Mouse (Mus musculus) embryonic facial prominence, embryonic 15.5 days (tissue): ENCODE data around the gene Per1. TPM values are rescaled to one million over a fixed set of nuclear protein-coding genes. Genes with fewer than 3 reads are reported as not detected.

ENCODE experiments used
- ATAC-seq: fragments of 200-750 bp; cut with Nextera tagmentation; 2 replicates; pipeline ENCODE4 v1.8.0; 2017; ENCODE audit warnings: low read depth, moderate TSS enrichment; ENCODE audit not compliant: insufficient number of reproducible peaks, low FRiP score, low TSS enrichment
- H3K27ac ChIP-seq: fragments of 300-500 bp; sonication (generic); replicated peaks from 2 replicates; pipeline ENCODE4 v1.5.1; 2015; ENCODE audit warnings: mild to moderate bottlenecking, inconsistent platforms
- H3K27me3 ChIP-seq: fragments of 300-500 bp; sonication (generic); 2 replicates; pipeline ENCODE4 v1.6.1; 2015; ENCODE audit warnings: inconsistent platforms
- H3K36me3 ChIP-seq: fragments of 300-500 bp; sonication (generic); 2 replicates; pipeline ENCODE4 v1.6.1; 2015; ENCODE audit warnings: mild to moderate bottlenecking, inconsistent platforms
- H3K4me1 ChIP-seq: fragments of 300-500 bp; sonication (generic); 2 replicates; pipeline ENCODE4 v1.6.1; 2015; ENCODE audit warnings: inconsistent platforms
- H3K4me2 ChIP-seq: fragments of 300-500 bp; sonication (generic); replicated peaks from 2 replicates; pipeline ENCODE4 v1.6.1; 2015; ENCODE audit warnings: mild to moderate bottlenecking, inconsistent platforms
- H3K4me3 ChIP-seq: fragments of 300-500 bp; sonication (generic); replicated peaks from 2 replicates; pipeline ENCODE4 v1.5.1; 2015; ENCODE audit warnings: mild to moderate bottlenecking, inconsistent platforms
- H3K9ac ChIP-seq: fragments of 300-500 bp; sonication (generic); 2 replicates; pipeline ENCODE4 v1.6.1; 2015; ENCODE audit warnings: inconsistent platforms
- H3K9me3 ChIP-seq: fragments of 300-500 bp; sonication (generic); replicated peaks from 2 replicates; pipeline ENCODE4 v1.6.1; 2016; ENCODE audit warnings: inconsistent platforms
- WGBS: fragments of 180-500 bp; shearing (Covaris S2); methylation state at CpG from one replicate; pipeline ENCODE4 v1.1.7; 2015; 5-methylcytosine and 5-hydroxymethylcytosine counted together
- polyA plus RNA-seq: library from polyadenylated mRNA; unstranded; fragments of >200 nt; fragmentation: Nextera tagmentation; extraction: Ambion mirVana; gene quantifications from 2 replicates; pipeline ENCODE4 v1.2.1, GENCODE M21; 2015

Gene Per1
- polyA plus RNA-seq, 1 experiment from 2014 or later: 34.4 TPM

GRCm38 (mm10) chr11:69065394-69065925, 29.6 kb upstream of the Per1 start:
- H3K4me3 ChIP-seq: peak overlapping the region; percentile 44; the same call in 1 of the 2 replicates
- H3K36me3 ChIP-seq: no peaks in the 10 kb centered on the region
- H3K27ac ChIP-seq: no peak overlapping the region
- H3K9me3 ChIP-seq: no peaks in the 10 kb centered on the region
- H3K27me3 ChIP-seq: no peaks in the 10 kb centered on the region
- no peak for ATAC-seq
- no peak overlapping the region for H3K9ac ChIP-seq
- peak overlapping the region; percentile 85 for H3K4me2 ChIP-seq
- 70% methylated on average over 3 of the region's 3 CpGs for WGBS
- H3K4me1 ChIP-seq: peaks cover 34% of the 10 kb centered on the region

DNA sequence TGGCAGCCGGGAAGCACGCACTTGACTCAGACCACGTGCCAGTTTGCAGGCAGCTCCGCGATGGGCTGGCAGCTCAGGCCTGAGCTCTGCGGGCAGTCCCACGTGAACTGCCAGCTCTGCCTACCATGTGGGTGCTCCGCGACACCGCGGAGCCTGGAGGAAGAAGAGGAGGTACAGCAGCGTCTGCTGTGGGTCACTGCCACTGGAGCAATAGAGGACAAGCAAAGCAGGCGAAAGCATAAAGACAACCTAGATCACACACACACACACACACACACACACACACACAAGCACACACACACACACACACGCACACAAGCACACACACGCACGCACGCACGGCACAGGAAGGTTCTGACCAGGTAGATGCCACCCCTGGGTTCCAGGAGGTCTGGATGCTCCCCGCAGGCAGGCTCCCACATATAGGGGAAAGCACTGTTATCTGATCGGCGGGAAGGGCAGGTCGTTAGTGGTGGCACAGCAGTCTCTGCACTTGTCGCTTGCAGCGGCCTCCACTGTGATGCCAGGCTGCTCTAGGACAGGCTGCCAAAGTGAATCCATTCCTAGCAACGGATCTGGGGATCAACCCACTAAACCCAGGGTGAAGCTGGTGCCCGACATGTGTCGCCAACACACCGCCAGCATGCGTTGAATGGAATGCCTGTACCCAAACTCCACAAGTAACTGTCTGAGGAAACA, 28.7 kb upstream of the Per1 start:
- H3K4me2 ChIP-seq: peak overlapping the region; percentile 85
- 1% methylated on average over 29 of the region's 29 CpGs for WGBS
- H3K9ac ChIP-seq: peak overlapping the region; percentile 28
- no peaks in the 10 kb centered on the region for H3K9me3 ChIP-seq
- H3K36me3 ChIP-seq: no peaks in the 10 kb centered on the region
- no peak for ATAC-seq
- peak overlapping the region; percentile 44 for H3K4me3 ChIP-seq
- H3K4me1 ChIP-seq: peaks cover 30% of the 10 kb centered on the region
- peak overlapping the region; percentile 39; the same call in 1 of the 2 replicates for H3K27ac ChIP-seq
- no peaks in the 10 kb centered on the region for H3K27me3 ChIP-seq

GRCm38 (mm10) chr11:69066956-69067355, 28.1 kb upstream of the Per1 start:
- Histone ChIP-seq H3K9me3 (no peaks in the 10 kb centered on the region), H3K36me3 (no peaks in the 10 kb centered on the region), H3K4me3 (peak overlapping the region; percentile 44), H3K27me3 (no peaks in the 10 kb centered on the region), H3K9ac (peak overlapping the region; percentile 28; the same call in 1 of the 2 replicates), H3K27ac (peak overlapping the region; percentile 61), H3K4me1 (peaks cover 32% of the 10 kb centered on the region), H3K4me2 (peak overlapping the region; percentile 85)
- ATAC-seq: no peak
- 9% methylated on average over 8 of the region's 8 CpGs for WGBS

DNA sequence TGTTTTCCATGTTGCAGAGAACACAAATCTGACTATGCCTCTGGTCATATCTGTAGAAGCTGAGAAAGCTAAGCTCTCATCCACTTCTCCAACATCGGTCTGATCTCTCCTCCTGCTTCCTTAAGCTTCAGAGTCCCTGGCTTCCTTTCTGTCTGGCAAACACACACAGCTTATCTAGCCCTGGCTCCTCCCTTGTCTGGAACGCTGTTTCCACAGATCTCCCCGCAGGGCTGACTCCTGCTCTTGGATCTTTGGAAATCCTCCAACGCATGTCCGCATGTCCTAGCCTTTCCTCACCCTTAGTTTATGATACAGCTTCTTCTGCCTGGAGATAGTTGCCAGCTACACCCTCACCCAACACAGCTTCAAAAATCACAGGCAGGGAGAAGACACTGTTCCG, 27.4 kb upstream of the Per1 start:
- Histone ChIP-seq H3K4me2 (no peak overlapping the region), H3K4me1 (peaks cover 38% of the 10 kb centered on the region), H3K9me3 (no peaks in the 10 kb centered on the region), H3K9ac (no peak overlapping the region), H3K27ac (peak overlapping the region; percentile 61; the same call in 1 of the 2 replicates), H3K36me3 (no peaks in the 10 kb centered on the region), H3K27me3 (no peaks in the 10 kb centered on the region), H3K4me3 (no peak overlapping the region)
- WGBS: 45% methylated on average over 6 of the region's 6 CpGs
- no peak for ATAC-seq

- H3K36me3 ChIP-seq: no peaks in the 10 kb centered on the region
These were observed 24.9 kb upstream of the Per1 start for GRCm38 (mm10) chr11:69070093-69070492.

DNA sequence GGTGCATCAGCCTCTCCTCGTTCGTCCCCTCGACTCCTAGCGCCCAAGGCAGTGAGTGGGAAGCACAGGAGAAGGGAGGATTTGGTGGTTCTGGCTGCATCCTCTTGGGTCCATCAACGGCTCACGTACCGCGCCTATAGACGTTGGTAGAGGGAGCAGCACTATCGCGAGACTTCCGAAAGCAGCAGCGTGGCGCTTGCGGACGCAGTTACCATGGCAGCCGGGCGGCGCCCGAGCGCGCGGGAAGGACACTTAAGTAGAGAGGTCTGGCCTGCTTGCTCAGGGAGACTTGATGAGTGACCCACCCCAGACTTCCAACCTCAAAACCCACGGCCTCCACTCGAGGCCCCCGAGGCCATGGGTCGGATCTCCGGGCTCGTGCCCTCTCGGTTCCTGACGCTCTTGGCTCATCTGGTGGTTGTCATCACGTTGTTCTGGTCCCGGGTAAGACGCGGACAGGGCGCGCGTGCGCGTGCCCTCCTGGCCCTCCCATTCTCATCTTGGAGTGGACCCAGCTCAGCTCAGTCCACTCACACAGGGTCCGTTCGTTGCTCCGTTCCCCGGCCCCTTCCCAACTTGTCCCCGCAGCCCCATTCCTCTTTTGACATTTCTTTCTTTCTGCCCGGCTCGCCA, 24.3 kb upstream of the Per1 start, which contains the start of gene Tmem107:
Gene Tmem107 (plus strand): TSS at position 217 of the 633 bp plus-strand sequence.
- Histone ChIP-seq H3K9me3 (no peaks in the 10 kb centered on the region), H3K27me3 (no peaks in the 10 kb centered on the region), H3K36me3 (no peaks in the 10 kb centered on the region), H3K4me2 (peak within 1 kb of the TSS; percentile 82), H3K27ac (peak within 1 kb of the TSS; percentile 96), H3K4me3 (peak within 1 kb of the TSS; percentile 65), H3K9ac (peak within 1 kb of the TSS; percentile 48), H3K4me1 (peaks cover 40% of the 10 kb centered on the region)
- peak; percentile 91 for ATAC-seq
- WGBS: under 1% methylated on average over 47 of the region's 47 CpGs

More at GRCm38 (mm10) chr11:69070093-69070492, 24.9 kb upstream of the Per1 start:
- Histone ChIP-seq H3K4me1 (peaks cover 40% of the 10 kb centered on the region), H3K27ac (peak overlapping the region; percentile 96), H3K27me3 (no peaks in the 10 kb centered on the region), H3K9ac (peak overlapping the region; percentile 48), H3K9me3 (no peaks in the 10 kb centered on the region), H3K4me3 (peak overlapping the region; percentile 65), H3K4me2 (peak overlapping the region; percentile 82)
- under 1% methylated on average over 13 of the region's 13 CpGs for WGBS
- ATAC-seq: no peak

GRCm38 (mm10) chr11:69071262-69071661, 23.8 kb upstream of the Per1 start:
- peak overlapping the region; percentile 82 for H3K4me2 ChIP-seq
- H3K36me3 ChIP-seq: no peaks in the 10 kb centered on the region
- no peaks in the 10 kb centered on the region for H3K9me3 ChIP-seq
- peaks cover 38% of the 10 kb centered on the region for H3K4me1 ChIP-seq
- peak overlapping the region; percentile 65 for H3K4me3 ChIP-seq
- no peak for ATAC-seq
- H3K9ac ChIP-seq: peak overlapping the region; percentile 47
- H3K27ac ChIP-seq: peak overlapping the region; percentile 96
- 22% methylated on average over 9 of the region's 9 CpGs for WGBS
- no peaks in the 10 kb centered on the region for H3K27me3 ChIP-seq

DNA sequence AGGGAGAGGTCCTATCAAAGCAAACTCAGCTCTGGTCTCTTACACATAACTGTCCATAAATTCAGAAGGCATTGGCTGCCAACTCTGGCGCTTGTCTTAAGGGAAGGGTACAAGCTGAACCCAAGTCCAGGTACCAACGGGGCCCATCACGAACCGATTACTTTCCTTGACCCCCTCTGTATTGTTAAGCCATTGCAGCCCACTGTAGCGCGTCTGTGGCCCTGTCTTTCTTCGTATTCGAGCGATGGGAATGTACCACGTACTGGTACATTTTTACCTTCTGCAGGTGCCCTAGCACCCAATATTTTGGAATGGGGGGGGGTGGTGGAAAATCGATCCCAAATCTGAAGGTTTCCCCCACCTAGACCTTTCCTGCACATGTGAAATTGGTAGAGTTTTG, 22.8 kb upstream of the Per1 start:
- peak overlapping the region; percentile 47 for H3K4me2 ChIP-seq
- peaks cover 33% of the 10 kb centered on the region for H3K4me1 ChIP-seq
- H3K27me3 ChIP-seq: no peaks in the 10 kb centered on the region
- peak overlapping the region; percentile 38 for H3K4me3 ChIP-seq
- H3K27ac ChIP-seq: peak overlapping the region; percentile 95
- H3K9me3 ChIP-seq: no peaks in the 10 kb centered on the region
- no peak for ATAC-seq
- no peaks in the 10 kb centered on the region for H3K36me3 ChIP-seq
- 0 out of 2 replicates have a peak overlapping the region, but pooled peaks have one; percentile 6 for H3K9ac ChIP-seq
- 82% methylated on average over 11 of the region's 11 CpGs for WGBS

GRCm38 (mm10) chr11:69072666-69073064, 22.4 kb upstream of the Per1 start:
- ATAC-seq: no peak
- H3K27ac ChIP-seq: peak overlapping the region; percentile 95
- H3K27me3 ChIP-seq: no peaks in the 10 kb centered on the region
- H3K4me1 ChIP-seq: peaks cover 33% of the 10 kb centered on the region
- peak overlapping the region; percentile 47 for H3K4me2 ChIP-seq
- H3K36me3 ChIP-seq: no peaks in the 10 kb centered on the region
- 6% methylated on average over 9 of the region's 9 CpGs for WGBS
- peak overlapping the region; percentile 38 for H3K4me3 ChIP-seq
- no peaks in the 10 kb centered on the region for H3K9me3 ChIP-seq
- 0 out of 2 replicates have a peak overlapping the region, but pooled peaks have one; percentile 6 for H3K9ac ChIP-seq

DNA sequence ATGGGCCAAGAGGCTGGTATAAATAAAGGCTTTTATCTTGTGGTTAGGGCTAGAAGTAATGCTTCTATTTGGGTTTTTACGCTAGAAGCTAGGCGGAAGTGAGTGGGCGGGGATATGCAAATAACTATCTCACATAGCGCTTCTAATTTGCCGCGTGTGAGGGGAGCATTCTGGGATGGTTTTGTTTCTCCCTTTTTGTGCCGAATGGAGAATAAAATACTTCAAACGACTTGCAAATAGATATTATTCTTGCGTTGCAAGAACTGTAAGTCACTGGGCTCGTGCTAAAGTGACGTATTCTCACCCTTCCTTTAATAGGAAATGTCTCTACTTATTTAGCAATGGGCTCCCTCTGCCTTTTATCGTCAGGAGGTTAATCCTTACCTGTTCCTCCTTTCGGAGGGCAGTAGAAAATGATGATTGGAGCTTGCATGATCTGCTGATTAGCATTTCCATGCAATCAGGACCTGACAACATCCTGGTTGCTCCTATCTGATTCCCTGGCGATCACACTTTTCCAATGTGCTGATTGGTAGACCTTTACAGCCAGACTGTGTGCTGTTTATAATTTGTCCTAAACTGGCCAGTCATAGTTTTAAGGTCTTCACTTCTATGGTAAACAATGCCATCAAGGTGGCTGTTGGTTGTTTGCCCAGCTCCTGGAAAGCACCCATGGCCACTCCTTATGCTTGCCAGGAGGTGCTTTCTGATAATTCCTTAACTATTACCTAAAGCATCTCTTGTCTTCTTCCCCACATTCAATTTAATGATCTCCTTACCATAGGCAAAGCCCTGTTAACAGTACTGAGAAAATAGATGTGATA, 21.7 kb upstream of the Per1 start:
- no peaks in the 10 kb centered on the region for H3K9me3 ChIP-seq
- H3K4me2 ChIP-seq: peak overlapping the region; percentile 47
- WGBS: under 1% methylated on average over 14 of the region's 14 CpGs
- H3K9ac ChIP-seq: peak overlapping the region; percentile 37; the same call in 1 of the 2 replicates
- H3K36me3 ChIP-seq: no peaks in the 10 kb centered on the region
- H3K4me1 ChIP-seq: peaks cover 33% of the 10 kb centered on the region
- ATAC-seq: peak; percentile 51
- peak overlapping the region; percentile 38 for H3K4me3 ChIP-seq
- H3K27me3 ChIP-seq: no peaks in the 10 kb centered on the region
- H3K27ac ChIP-seq: peak overlapping the region; percentile 95
